7 mouse cellular contexts compared by ENCODE assay signal in the genomic region with DNA sequence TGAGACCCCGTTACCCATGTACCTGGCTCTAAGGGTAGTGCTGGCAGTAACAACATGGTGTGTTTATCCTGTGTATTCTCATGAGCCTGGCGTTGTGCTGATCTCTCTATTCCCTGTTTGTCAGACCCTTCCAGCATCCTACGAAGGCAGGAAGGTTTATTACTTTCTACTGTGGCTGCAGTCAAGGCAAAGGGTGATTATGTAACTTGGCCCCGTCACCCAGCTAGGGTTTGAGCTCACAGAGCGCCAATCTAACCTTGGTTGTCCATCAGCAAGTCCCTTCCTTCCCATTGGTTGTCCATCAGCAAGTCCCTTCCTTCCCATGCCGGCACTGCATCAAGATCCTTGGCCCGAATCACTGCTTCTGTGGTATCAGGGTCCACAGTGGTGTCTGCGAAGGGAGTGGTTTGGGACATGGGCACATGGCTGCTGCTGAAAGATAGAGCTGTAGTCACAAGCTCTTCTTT.
DNase-seq lines count a peak whose midpoint lies in the region; ATAC-seq and TF ChIP-seq lines count a peak whose summit lies in the region.

No protein-coding gene starts in this region.

- H3K4me1 ChIP-seq in lung, postnatal 0 days (ENCODE audit: insufficient read depth, low read depth, low read length) = peaks cover 9% of the 10 kb centered on the region; the same call in 1 of the 2 replicates
- peaks cover 28% of the 10 kb centered on the region for H3K4me1 ChIP-seq in hindbrain, embryonic 12.5 days
- peaks cover 20% of the 10 kb centered on the region for H3K4me1 ChIP-seq in stomach, embryonic 15.5 days
- H3K4me1 ChIP-seq in thymus, adult 2 months (replicated peaks; ENCODE audit: control insufficient read depth, insufficient read depth, low read length) = 0 out of 2 replicates have a peak, but pooled peaks cover 2% of the 10 kb centered on the region

- peak overlapping the region; percentile 68; the same call in 1 of the 2 replicates for H3K27ac ChIP-seq in lung, postnatal 0 days (ENCODE audit: low read length)
- H3K27ac ChIP-seq in hindbrain, embryonic 12.5 days = peak overlapping the region; percentile 73
- peak overlapping the region; percentile 73 for H3K27ac ChIP-seq in stomach, embryonic 15.5 days
- H3K27ac ChIP-seq in thymus, adult 2 months (ENCODE audit: control insufficient read depth, insufficient read depth, low read length) = no peak overlapping the region

- TF ChIP-seq POLR2A in thymus, adult 2 months (IDR thresholded peaks at IDR 0.05; ENCODE audit: control insufficient read depth, extremely low read depth, insufficient read depth, low read length, poor library complexity) = no peak

- 66% methylated on average over 8 of the region's 8 CpGs for WGBS in lung, postnatal 0 days
- WGBS in hindbrain, embryonic 12.5 days = 67% methylated on average over 8 of the region's 8 CpGs
- 67% methylated on average over 8 of the region's 8 CpGs for WGBS in stomach, embryonic 15.5 days
- WGBS in thymus, adult 2 months = 95% methylated on average over 8 of the region's 8 CpGs

- no peak for ATAC-seq in lung, postnatal 0 days
- no peak for ATAC-seq in hindbrain, embryonic 12.5 days (ENCODE audit: low FRiP score)
- no peak for ATAC-seq in stomach, embryonic 15.5 days (ENCODE audit: insufficient read depth, low FRiP score, low read depth)

- H3K9ac ChIP-seq in lung, postnatal 0 days (replicated peaks; ENCODE audit: low read depth) = no peak overlapping the region
- no peak overlapping the region for H3K9ac ChIP-seq in hindbrain, embryonic 12.5 days
- no peak overlapping the region for H3K9ac ChIP-seq in stomach, embryonic 15.5 days

- TF ChIP-seq EP300 in lung, postnatal 0 days (IDR thresholded peaks at IDR 0.05) = no peak

- no peak overlapping the region for H3K4me3 ChIP-seq in lung, postnatal 0 days (ENCODE audit: low read depth, low read length)
- no peak overlapping the region for H3K4me3 ChIP-seq in hindbrain, embryonic 12.5 days
- H3K4me3 ChIP-seq in stomach, embryonic 15.5 days (replicated peaks) = no peak overlapping the region
- no peak overlapping the region for H3K4me3 ChIP-seq in thymus, adult 2 months (ENCODE audit: control insufficient read depth, insufficient read depth, low read length)

- H3K27me3 ChIP-seq in lung, postnatal 0 days (replicated peaks; ENCODE audit: insufficient read depth, low read length) = no peaks in the 10 kb centered on the region
- H3K27me3 ChIP-seq in hindbrain, embryonic 12.5 days = no peaks in the 10 kb centered on the region
- no peaks in the 10 kb centered on the region for H3K27me3 ChIP-seq in stomach, embryonic 15.5 days (replicated peaks)
- no peaks in the 10 kb centered on the region for H3K27me3 ChIP-seq in thymus, adult 2 months (ENCODE audit: control insufficient read depth, insufficient read depth, low read length)

- H3K9me3 ChIP-seq in lung, postnatal 0 days (ENCODE audit: low read length) = no peaks in the 10 kb centered on the region
- no peaks in the 10 kb centered on the region for H3K9me3 ChIP-seq in hindbrain, embryonic 12.5 days (replicated peaks)
- H3K9me3 ChIP-seq in stomach, embryonic 15.5 days = no peaks in the 10 kb centered on the region

- TF ChIP-seq CTCF in lung, postnatal 0 days (IDR thresholded peaks at IDR 0.05) = no peak
- no peak for TF ChIP-seq CTCF in thymus, adult 2 months (IDR thresholded peaks at IDR 0.05; ENCODE audit: borderline replicate concordance, control insufficient read depth, extremely low read depth, insufficient read depth, low read length, poor library complexity)

- H3K36me3 ChIP-seq in lung, postnatal 0 days (ENCODE audit: insufficient read depth, low read length) = no peaks in the 10 kb centered on the region
- H3K36me3 ChIP-seq in hindbrain, embryonic 12.5 days = no peaks in the 10 kb centered on the region
- H3K36me3 ChIP-seq in stomach, embryonic 15.5 days = no peaks in the 10 kb centered on the region
- no peaks in the 10 kb centered on the region for H3K36me3 ChIP-seq in thymus, adult 2 months (ENCODE audit: control insufficient read depth, insufficient read depth, low read length)

- no peak for DNase-seq in lung, postnatal 0 days (ENCODE audit: low spot score)
- DNase-seq in lung, adult 18-20 months = no peak
- peak; percentile 96 for DNase-seq in cerebellum, adult 9-10 months
- no peak for DNase-seq in thymus, adult 2 months
- no peak for DNase-seq in thymus, postnatal 36 days

- H3K4me2 ChIP-seq in lung, postnatal 0 days (replicated peaks; ENCODE audit: low read depth, low read length) = no peak overlapping the region
- no peak overlapping the region for H3K4me2 ChIP-seq in hindbrain, embryonic 12.5 days (replicated peaks)
- no peak overlapping the region for H3K4me2 ChIP-seq in stomach, embryonic 15.5 days
